Mouse (Mus musculus) spleen, adult 2 months (tissue): Measurements from ENCODE around the gene Gan.

Source experiments
- CTCF ChIP-seq: fragments of 200-500 bp; IDR thresholded peaks from 2 replicates; pipeline ENCODE4 v1.5.1; 2011; ENCODE audit warnings: mild to moderate bottlenecking, inconsistent platforms; ENCODE audit not compliant: insufficient read depth, insufficient read length, insufficient replicate concordance; ENCODE audit errors: extremely low read depth
- POLR2A ChIP-seq: fragments of 200-500 bp; IDR thresholded peaks from 2 replicates; pipeline ENCODE4 v1.6.1; 2011; ENCODE audit warnings: low read depth, low read length, inconsistent platforms

DNA sequence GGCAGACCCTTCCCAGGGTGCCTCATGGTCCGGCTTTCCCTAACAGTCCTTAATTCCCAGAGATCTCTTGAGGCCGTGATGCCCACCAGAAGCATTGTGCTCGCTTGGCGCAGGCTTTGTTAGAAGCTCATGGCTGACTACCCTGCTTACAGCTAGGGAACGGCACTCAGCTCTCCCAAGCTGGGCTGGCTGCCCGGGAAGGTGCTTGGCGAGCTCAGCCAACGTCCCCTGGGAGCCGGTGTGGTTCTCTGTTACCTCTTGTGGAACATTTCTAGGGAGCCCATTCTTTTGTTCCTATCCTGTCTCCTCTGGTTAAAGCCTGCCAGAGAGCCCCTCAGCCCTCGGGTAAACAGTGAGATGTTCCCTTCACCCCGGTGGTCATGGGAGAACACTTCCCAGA, 54.2 kb downstream of the Gan start:
- no peak for TF ChIP-seq POLR2A
- TF ChIP-seq CTCF = no peak
